In the genomic region with DNA sequence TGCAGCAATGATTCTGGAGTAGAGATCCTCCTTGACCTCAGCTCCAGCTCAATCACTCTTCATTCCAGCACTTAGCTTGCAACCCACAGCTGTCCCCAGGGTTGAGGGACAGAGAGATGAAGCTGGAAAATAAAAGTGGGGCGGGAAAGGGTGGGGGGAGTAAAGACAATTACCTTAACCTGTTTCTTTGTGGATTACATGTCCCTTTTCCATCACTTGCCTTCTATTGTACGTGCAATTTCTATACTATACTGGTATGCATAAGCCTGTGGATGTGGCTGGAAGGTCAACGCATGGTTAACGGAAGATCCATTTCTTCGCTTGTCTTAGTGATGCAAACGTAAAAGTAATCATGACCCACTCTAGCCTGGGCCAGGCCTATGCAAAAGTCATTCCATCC, we compare ENCODE assay signal across 9 mouse cellular contexts. TPM values are rescaled to one million over a fixed set of nuclear protein-coding genes. Genes with fewer than 3 reads are reported as not detected.
DNase-seq lines count a peak whose midpoint lies in the region; ATAC-seq lines count a peak whose summit lies in the region.
"Had no signal": no experiment of that assay in that cellular context is flagged by ENCODE, and none has a peak within 500 bp of the region (broad histone marks: within the 10 kb centered on the region; RNA-seq: fewer than 3 reads in every experiment).

A gene (minus strand): TSS at position 101 of the 400 bp plus-strand sequence.

- no peak for ATAC-seq in heart, embryonic 14.5 days (ENCODE audit: insufficient number of reproducible peaks, insufficient read depth, low FRiP score, low read depth)
- no peak for ATAC-seq in hindbrain, embryonic 14.5 days (ENCODE audit: low FRiP score)
- ATAC-seq in midbrain, embryonic 11.5 days (ENCODE audit: low FRiP score): peak; percentile 34

- peaks cover 6% of the 10 kb centered on the region; the same call in 1 of the 2 replicates for H3K27me3 ChIP-seq in heart, embryonic 14.5 days (ENCODE audit: control insufficient read depth, insufficient read depth, low read length)
- peaks cover 47% of the 10 kb centered on the region for H3K27me3 ChIP-seq in embryonic facial prominence, embryonic 10.5 days (replicated peaks; ENCODE audit: low read depth, poor library complexity, severe bottlenecking)
- 0 out of 2 replicates have a peak, but pooled peaks cover 6% of the 10 kb centered on the region for H3K27me3 ChIP-seq in hindbrain, embryonic 14.5 days (ENCODE audit: control insufficient read depth, insufficient read depth, low read length)
- peaks cover 4% of the 10 kb centered on the region; the same call in 1 of the 2 replicates for H3K27me3 ChIP-seq in midbrain, embryonic 11.5 days (ENCODE audit: control insufficient read depth, insufficient read depth, low read length)

- no peak for DNase-seq in heart, postnatal 4 days
- no peak for DNase-seq in embryonic facial prominence, embryonic 10.5 days (ENCODE audit: low spot score)
- no peak for DNase-seq in hindbrain, embryonic 14.5 days (ENCODE audit: low spot score)
- no peak for DNase-seq in midbrain, embryonic 11.5 days (ENCODE audit: low spot score, missing footprints)
- DNase-seq in spleen, adult 18-20 months: no peak
- no peak for DNase-seq in cerebellum, postnatal 4 days (ENCODE audit: low spot score in 2 of 2)
- DNase-seq in kidney, adult 9 months: no peak

- H3K4me1 ChIP-seq in heart, embryonic 14.5 days (ENCODE audit: control insufficient read depth in 2 of 2, insufficient read depth in 2 of 2, low read length in 2 of 2): peaks cover 2 to 8% of the 10 kb centered on the region in 2 experiments; a peak in 1 of 4 replicates
- H3K4me1 ChIP-seq in embryonic facial prominence, embryonic 10.5 days: peaks cover 13% of the 10 kb centered on the region
- H3K4me1 ChIP-seq in hindbrain, embryonic 14.5 days (replicated peaks; ENCODE audit: control insufficient read depth, insufficient read depth, low read length): peaks cover 6% of the 10 kb centered on the region; the same call in 1 of the 2 replicates
- peaks cover 2% of the 10 kb centered on the region; the same call in 1 of the 2 replicates for H3K4me1 ChIP-seq in midbrain, embryonic 11.5 days (ENCODE audit: control insufficient read depth, insufficient read depth, low read length)

- 84% methylated on average over 6 of the region's 6 CpGs for WGBS in heart, embryonic 14.5 days
- 78% methylated on average over 6 of the region's 6 CpGs for WGBS in embryonic facial prominence, embryonic 10.5 days
- 74% methylated on average over 6 of the region's 6 CpGs for WGBS in hindbrain, embryonic 14.5 days
- WGBS in midbrain, embryonic 11.5 days: 75% methylated on average over 6 of the region's 6 CpGs

- H3K4me2 ChIP-seq in heart, embryonic 14.5 days (ENCODE audit: low read length): peak within 1 kb of the TSS; percentile 84
- peak within 1 kb of the TSS; percentile 74 for H3K4me2 ChIP-seq in hindbrain, embryonic 14.5 days (replicated peaks)
- H3K4me2 ChIP-seq in midbrain, embryonic 11.5 days: peak within 1 kb of the TSS; percentile 87

- no peaks in the 10 kb centered on the region for H3K9me3 ChIP-seq in heart, embryonic 14.5 days (ENCODE audit: control insufficient read depth, low read length)
- H3K9me3 ChIP-seq in embryonic facial prominence, embryonic 10.5 days: no peaks in the 10 kb centered on the region
- no peaks in the 10 kb centered on the region for H3K9me3 ChIP-seq in hindbrain, embryonic 14.5 days (ENCODE audit: control insufficient read depth, low read length)
- H3K9me3 ChIP-seq in midbrain, embryonic 11.5 days (ENCODE audit: control insufficient read depth, low read length): no peaks in the 10 kb centered on the region

- H3K9ac ChIP-seq in heart, embryonic 14.5 days (ENCODE audit: low read length): peak within 1 kb of the TSS; percentile 49; the same call in 1 of the 2 replicates
- peak within 1 kb of the TSS; percentile 56 for H3K9ac ChIP-seq in hindbrain, embryonic 14.5 days
- peak within 1 kb of the TSS; percentile 55 for H3K9ac ChIP-seq in midbrain, embryonic 11.5 days (ENCODE audit: low read length)

- no peak within 1 kb of the TSS for H3K27ac ChIP-seq in heart, embryonic 14.5 days (replicated peaks in 1 of 2; ENCODE audit: control insufficient read depth in 1 of 2, insufficient read depth in 1 of 2, low read depth in 2 of 2, low read length in 2 of 2)
- H3K27ac ChIP-seq in embryonic facial prominence, embryonic 10.5 days (replicated peaks): no peak within 1 kb of the TSS
- peak within 1 kb of the TSS; percentile 51; the same call in 1 of the 2 replicates for H3K27ac ChIP-seq in hindbrain, embryonic 14.5 days
- no peak within 1 kb of the TSS for H3K27ac ChIP-seq in midbrain, embryonic 11.5 days (ENCODE audit: low read depth, low read length)

- H3K4me3 ChIP-seq in heart, embryonic 14.5 days (ENCODE audit: control insufficient read depth in 1 of 2, insufficient read depth in 1 of 2, low read depth in 1 of 2, low read length in 2 of 2): peak within 1 kb of the TSS; percentile 43 to 47
- peak within 1 kb of the TSS; percentile 62 for H3K4me3 ChIP-seq in embryonic facial prominence, embryonic 10.5 days
- H3K4me3 ChIP-seq in hindbrain, embryonic 14.5 days (replicated peaks; ENCODE audit: low read length): peak within 1 kb of the TSS; percentile 42
- peak within 1 kb of the TSS; percentile 49 for H3K4me3 ChIP-seq in midbrain, embryonic 11.5 days (ENCODE audit: low read depth, low read length)

- H3K36me3 ChIP-seq in heart, embryonic 14.5 days (ENCODE audit: control insufficient read depth, insufficient read depth, low read length): no peaks in the 10 kb centered on the region
- no peaks in the 10 kb centered on the region for H3K36me3 ChIP-seq in embryonic facial prominence, embryonic 10.5 days (replicated peaks)
- no peaks in the 10 kb centered on the region for H3K36me3 ChIP-seq in hindbrain, embryonic 14.5 days (replicated peaks; ENCODE audit: control insufficient read depth, insufficient read depth)
- H3K36me3 ChIP-seq in midbrain, embryonic 11.5 days (ENCODE audit: control insufficient read depth, insufficient read depth, low read length): no peaks in the 10 kb centered on the region

RNA-seq across cellular contexts. Expression of the gene that starts here (rescaled TPM):
- polyA plus RNA-seq in heart, embryonic 14.5 days (2014; fragmentation: Nextera tagmentation; extraction: Ambion mirVana): 0.09 and 0.28 TPM in 2 replicates
- not detected for total RNA-seq in heart, postnatal 4 days (2021)
- 0.31 and 0.60 TPM in 2 replicates for polyA plus RNA-seq in embryonic facial prominence, embryonic 10.5 days (2016; fragmentation: Nextera tagmentation; extraction: Ambion mirVana)
- polyA plus RNA-seq in hindbrain, embryonic 14.5 days (2014; fragmentation: Nextera tagmentation; extraction: Ambion mirVana): 8.6 TPM in 2 replicates
- 0.50 and 0.52 TPM in 2 replicates for polyA plus RNA-seq in midbrain, embryonic 11.5 days (2014; fragmentation: Nextera tagmentation; extraction: Ambion mirVana)
- total RNA-seq: common myeloid progenitor, adult 5-6 weeks had no signal

Comparison
In these comparisons a context has a peak if more than half of its experiments do, and no peak if none do; other contexts are left out.
1. Peak in ATAC-seq, H3K4me3 ChIP-seq, H3K9ac ChIP-seq and H3K4me2 ChIP-seq in midbrain, embryonic 11.5 days; RNA of the gene not detected or under 1 TPM.